Mouse (Mus musculus) gastrocnemius, postnatal 4 days (tissue): ENCODE results near the gene Sema6b. TPM values are rescaled to one million over a fixed set of nuclear protein-coding genes. Genes with fewer than 3 reads are reported as not detected.
"Not testable (repeated sequence)": the region's sequence is repeated elsewhere in the genome, so short reads cannot be mapped to it uniquely, and the experiment has no call there.

Source experiments
- DNase-seq, 2 experiments: peaks; one replicate each; pipeline ENCODE4 v3.0.0; 2021 to 2022; ENCODE audit warnings: low spot score in 2 of 2, mixed read lengths in 2 of 2
- microRNA-seq: library from miRNA; unstranded; fragments of <30 nt; microRNA quantifications from one replicate; pipeline ENCODE4 v1.2.0, GENCODE M21; 2021
- total RNA-seq, 2 experiments: library from RNA; stranded (reverse); gene quantifications; 2 replicates each; pipeline ENCODE4 v1.2.3; 2021

Sema6b gene
- total RNA-seq, 2 experiments from 2014 or later: 21.0 to 21.8 TPM

- DNase-seq: no peak
Measured at GRCm38 (mm10) chr17:56098180-56098579, 42.0 kb downstream of the Sema6b start.

GRCm38 (mm10) chr17:56096883-56097282 is 43.3 kb downstream of the Sema6b start:
- DNase-seq: no peak

GRCm38 (mm10) chr17:56092794-56093193 is 47.3 kb downstream of the Sema6b start:
- no peak for DNase-seq

- no peak for DNase-seq
Measured at GRCm38 (mm10) chr17:56092312-56092711, 47.8 kb downstream of the Sema6b start.

DNA sequence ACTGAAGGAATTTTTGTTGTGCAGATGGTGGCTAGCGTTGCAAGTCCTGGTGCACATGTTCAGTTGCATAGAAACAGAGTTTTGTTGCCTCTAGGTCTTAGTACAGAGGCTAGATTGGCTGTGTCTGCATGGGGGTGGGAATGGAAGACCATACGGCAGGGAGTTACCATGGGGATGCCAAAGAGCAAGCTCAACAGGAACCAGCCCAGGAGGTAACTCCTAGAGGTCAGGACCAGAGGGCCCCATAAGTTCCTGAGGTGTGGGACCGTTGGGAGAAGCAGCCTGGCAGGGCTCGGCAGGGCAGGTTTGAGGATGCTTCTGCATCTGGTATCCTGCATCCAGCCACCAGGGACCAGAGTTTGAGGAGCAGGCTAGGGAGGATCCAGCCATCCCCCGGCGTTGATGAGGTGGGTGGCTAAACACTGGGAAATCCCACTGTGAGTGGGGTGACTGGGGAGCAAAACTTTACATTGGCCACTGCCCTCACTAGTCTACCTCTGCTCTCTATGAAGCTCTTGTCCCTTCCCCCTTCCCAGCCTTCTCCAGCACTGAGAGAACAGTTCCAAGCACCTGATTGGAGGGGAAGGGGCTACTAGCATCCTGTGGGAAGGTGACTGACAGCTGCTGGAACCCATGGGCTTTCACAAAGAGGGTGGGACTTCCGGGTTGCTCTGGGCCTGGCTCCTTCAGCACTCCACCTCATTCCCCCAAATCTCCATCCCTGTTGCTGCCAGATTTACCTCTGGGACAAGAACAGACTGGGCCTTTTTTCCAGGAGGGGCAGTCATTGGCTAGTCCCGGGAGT is 59.2 kb downstream of the Sema6b start:
- DNase-seq: no peak

- DNase-seq: no peak
Measured at GRCm38 (mm10) chr17:56079921-56080320, 60.2 kb downstream of the Sema6b start.

DNA sequence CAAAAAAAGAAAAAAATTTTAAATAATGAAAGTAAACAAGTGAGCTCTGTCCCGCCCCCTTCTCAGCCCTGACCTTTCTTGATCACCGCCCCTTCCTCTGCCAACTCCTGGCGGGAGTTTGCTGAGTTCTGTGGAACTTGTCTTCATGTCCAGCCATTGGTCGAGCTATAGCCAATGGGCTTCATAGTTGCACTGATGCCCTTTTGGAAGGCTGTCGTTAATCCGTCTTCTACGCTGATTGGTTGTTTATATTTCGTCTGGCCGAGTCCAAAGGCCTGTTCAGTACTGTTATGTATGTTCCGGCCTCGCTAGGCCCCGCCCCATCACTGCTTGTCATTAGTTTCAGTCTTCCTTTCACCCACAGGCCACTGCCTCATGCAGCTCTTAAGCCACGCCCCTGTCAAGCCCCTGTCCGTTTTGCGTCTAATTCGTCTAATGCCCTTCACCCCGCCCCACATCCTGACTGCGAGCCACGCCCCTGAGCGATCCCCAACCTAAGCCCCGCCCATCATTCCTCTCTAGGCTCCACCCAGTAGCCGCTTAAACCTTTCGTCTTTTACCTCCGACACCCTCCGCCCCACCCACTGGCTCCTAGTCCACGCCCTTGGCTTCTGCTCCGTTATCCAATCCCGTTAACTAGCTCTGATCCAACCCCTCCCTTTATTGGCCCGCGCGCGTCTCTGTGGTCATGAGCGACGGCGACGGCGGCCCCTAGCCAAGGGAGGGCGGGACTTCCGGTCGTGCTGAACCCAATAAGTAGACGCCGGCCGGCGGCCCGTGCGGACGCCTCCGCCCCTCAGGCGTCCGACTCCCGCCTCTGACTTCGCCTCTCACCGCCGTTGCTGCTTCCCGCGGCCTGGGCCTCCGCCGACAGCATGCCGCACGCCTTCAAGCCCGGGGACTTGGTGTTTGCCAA is 61.0 kb downstream of the Sema6b start, which contains the start of gene Hdgfl2:
Gene Hdgfl2, plus strand, starts transcription at position 755 of the 916 bp plus-strand sequence.
- DNase-seq: peak; percentile 99 to 100

- not testable (repeated sequence) for DNase-seq
Measured at GRCm38 (mm10) chr17:56078361-56078760, 61.8 kb downstream of the Sema6b start.

- DNase-seq: no peak
Measured at GRCm38 (mm10) chr17:56077523-56077922, 62.6 kb downstream of the Sema6b start.

DNA sequence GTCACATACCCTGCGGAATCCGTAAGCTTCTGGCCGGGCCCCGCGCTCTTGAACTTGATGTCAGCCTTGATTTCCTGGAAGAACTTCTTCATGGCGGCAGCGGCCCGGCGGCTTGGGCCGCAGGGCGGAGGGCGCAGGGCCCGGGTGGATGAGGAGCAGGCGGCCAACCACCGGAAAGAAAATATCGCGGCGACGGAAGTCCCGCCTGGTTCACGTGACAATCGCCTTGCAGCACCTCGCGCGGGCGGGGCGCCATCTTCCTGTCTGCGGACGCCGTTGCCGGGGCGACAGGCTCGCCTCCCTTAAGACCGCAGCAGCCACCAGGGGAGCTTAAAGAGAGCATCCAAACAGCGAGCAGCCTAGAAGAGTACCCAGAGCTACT is 65.3 kb downstream of the Sema6b start, which contains the start of gene Ubxn6:
Gene Ubxn6, minus strand, starts transcription at position 202 of the 382 bp plus-strand sequence.
- peak; percentile 97 to 99 for DNase-seq

- peak; percentile 75 to 88 for DNase-seq
Measured at GRCm38 (mm10) chr17:56074097-56074826, 65.9 kb downstream of the Sema6b start.

Small RNA genes within 50 kb of the gene (microRNA-seq; reads per million reads assigned to microRNA genes)
- not detected for gene Gm44397

Other genes with a start within 250 kb of the Sema6b start
- gene Zfp959, start 248.2 kb downstream of the Sema6b start, total RNA-seq: 1 to 10 TPM; 5.4 to 6.1 TPM
- 1 to 10 TPM; 3.8 to 4.0 TPM for gene Zfp119b, start 190.8 kb downstream of the Sema6b start, total RNA-seq
- gene Ebi3, start 187.7 kb downstream of the Sema6b start, total RNA-seq: 1 to 10 TPM; 1.9 to 2.0 TPM
- 10 to 100 TPM; 15.3 to 15.9 TPM for gene Yju2, start 181.2 kb downstream of the Sema6b start, total RNA-seq
- 1 to 10 TPM; 1.8 to 1.9 TPM for gene Shd, start 169.9 kb downstream of the Sema6b start, total RNA-seq
- under 1 TPM in 1 of 2 experiments, not detected in 1; 0.32 TPM for gene Fsd1, start 153.8 kb downstream of the Sema6b start, total RNA-seq
- 1 to 10 TPM; 7.0 TPM for gene Stap2, start 134.8 kb downstream of the Sema6b start, total RNA-seq
- 10 to 100 TPM; 32.7 to 44.3 TPM for gene Mpnd, start 134.6 kb downstream of the Sema6b start, total RNA-seq
- 10 to 100 TPM; 56.0 to 59.9 TPM for gene Sh3gl1, start 103.7 kb downstream of the Sema6b start, total RNA-seq
- 10 to 100 TPM; 13.4 to 14.0 TPM for gene Chaf1a, start 99.9 kb downstream of the Sema6b start, total RNA-seq
- 10 to 100 TPM; 45.7 to 46.1 TPM for gene Ubxn6, start 65.3 kb downstream of the Sema6b start, total RNA-seq
- 10 to 100 TPM; 52.4 to 61.6 TPM for gene Hdgfl2, start 60.7 kb downstream of the Sema6b start, total RNA-seq
- 10 to 100 TPM; 60.0 to 80.1 TPM for gene Plin4, start 30.5 kb downstream of the Sema6b start, total RNA-seq
- 10 to 100 TPM; 25.7 to 29.7 TPM for gene Plin5, start 22.7 kb downstream of the Sema6b start, total RNA-seq
- gene Lrg1, start 18.3 kb downstream of the Sema6b start, total RNA-seq: 1 to 10 TPM; 3.1 to 4.0 TPM
- gene Tnfaip8l1, start 22.1 kb upstream of the Sema6b start, total RNA-seq: 1 to 10 TPM; 6.7 to 6.8 TPM
- 10 to 100 TPM; 42.4 to 47.5 TPM for gene Mydgf, start 43.6 kb upstream of the Sema6b start, total RNA-seq
- gene Dpp9, start 78.6 kb upstream of the Sema6b start, total RNA-seq: 10 to 100 TPM; 30.0 to 30.5 TPM
- gene Fem1a, start 116.5 kb upstream of the Sema6b start, total RNA-seq: 10 to 100 TPM; 98.3 to 99.9 TPM
- gene Ticam1, start 136.4 kb upstream of the Sema6b start, total RNA-seq: 1 to 10 TPM; 8.5 to 8.9 TPM
- 10 to 100 TPM; 59.0 to 60.6 TPM for gene Plin3, start 152.5 kb upstream of the Sema6b start, total RNA-seq
- gene Arrdc5, start 159.9 kb upstream of the Sema6b start, total RNA-seq: not detected
- 10 to 100 TPM; 39.7 to 41.6 TPM for gene Uhrf1, start 163.0 kb upstream of the Sema6b start, total RNA-seq
- 10 to 100 TPM; 33.3 to 35.0 TPM for gene Kdm4b, start 185.7 kb upstream of the Sema6b start, total RNA-seq